Mouse (Mus musculus) olfactory bulb, adult 2 months (tissue): Measurements from ENCODE around the gene Rnf10.

Experiments used
- CTCF ChIP-seq: fragments of 200-500 bp; IDR thresholded peaks from 2 replicates; pipeline ENCODE4 v1.5.1; 2012; ENCODE audit warnings: low read depth, mild to moderate bottlenecking, low read length, moderate library complexity; ENCODE audit not compliant: insufficient read depth
- POLR2A ChIP-seq: fragments of 200-500 bp; IDR thresholded peaks from 2 replicates; pipeline ENCODE4 v1.6.1; 2012; ENCODE audit warnings: mild to moderate bottlenecking, low read depth, low read length, moderate library complexity; ENCODE audit not compliant: insufficient read depth

GRCm38 (mm10) chr5:115266340-115266739 lies 6.4 kb downstream of the Rnf10 start:
- TF ChIP-seq POLR2A (no peak), CTCF (no peak)
